Mouse (Mus musculus) cerebellum, adult 2 months (tissue): ENCODE measurements around the gene Thbd. TPM values are rescaled to one million over a fixed set of nuclear protein-coding genes. Genes with fewer than 3 reads are reported as not detected.

Experiments used
- DNase-seq, 2 experiments: peaks; one replicate each; pipeline ENCODE4 v3.0.0; 2021
- H3K27ac ChIP-seq: fragments of 200-500 bp; 2 replicates; pipeline ENCODE4 v1.5.1; 2012; ENCODE audit warnings: low read length, control low read depth, inconsistent platforms; ENCODE audit not compliant: insufficient read depth
- H3K27me3 ChIP-seq: fragments of 200-500 bp; 2 replicates; pipeline ENCODE4 v1.6.1; 2012; ENCODE audit warnings: inconsistent platforms, mild to moderate bottlenecking, low read length, moderate library complexity; ENCODE audit not compliant: control insufficient read depth, insufficient read depth
- H3K4me1 ChIP-seq: fragments of 200-500 bp; 2 replicates; pipeline ENCODE4 v1.6.1; 2011; ENCODE audit warnings: low read length; ENCODE audit not compliant: control insufficient read depth, insufficient read depth
- H3K4me3 ChIP-seq: fragments of 200-500 bp; replicated peaks from 2 replicates; pipeline ENCODE3; 2011; ENCODE audit warnings: mild to moderate bottlenecking, low read depth, low read length, control low read depth; ENCODE audit not compliant: insufficient read depth
- CTCF ChIP-seq: fragments of 200-500 bp; IDR thresholded peaks from 2 replicates; pipeline ENCODE4 v1.5.1; 2011; ENCODE audit warnings: low read depth, mild to moderate bottlenecking, control low read depth, low read length, moderate library complexity, borderline replicate concordance; ENCODE audit not compliant: insufficient read depth
- POLR2A ChIP-seq: fragments of 200-500 bp; IDR thresholded peaks from 2 replicates; pipeline ENCODE4 v1.6.1; 2011; ENCODE audit warnings: low read length, control low read depth, borderline replicate concordance; ENCODE audit not compliant: insufficient read depth
- WGBS: fragments of 180-500 bp; shearing (Covaris S2); methylation state at CpG from one replicate; pipeline ENCODE4 v1.1.7; 2018; 5-methylcytosine and 5-hydroxymethylcytosine counted together
- polyA plus RNA-seq: library from polyadenylated mRNA; depleted of rRNA; stranded (reverse); fragments of >200 nt; gene quantifications from 2 replicates; pipeline ENCODE4 v1.2.3, GENCODE M21; 2012; rRNA removed

Thbd gene
- polyA plus RNA-seq, result 6.3 and 6.5 TPM in 2 replicates

- no peak within 1 kb of the TSS for H3K4me3 ChIP-seq
- WGBS, result 5% methylated on average over 35 of the region's 35 CpGs
- peaks cover 2% of the 10 kb centered on the region; the same call in 1 of the 2 replicates for H3K27me3 ChIP-seq
- no peak for TF ChIP-seq CTCF
- 0 out of 2 replicates have a peak, but pooled peaks have one; percentile 11 for TF ChIP-seq POLR2A
- 0 out of 2 replicates have a peak within 1 kb of the TSS, but pooled peaks have one; percentile 14 for H3K27ac ChIP-seq
- no peaks in the 10 kb centered on the region; the same call in 1 of the 2 replicates for H3K4me1 ChIP-seq
- DNase-seq, result no peak
Observed at GRCm38 (mm10) chr2:148407870-148408760, at the start of gene Thbd. Gene Thbd (minus strand): TSS chr2:148408188.

DNA sequence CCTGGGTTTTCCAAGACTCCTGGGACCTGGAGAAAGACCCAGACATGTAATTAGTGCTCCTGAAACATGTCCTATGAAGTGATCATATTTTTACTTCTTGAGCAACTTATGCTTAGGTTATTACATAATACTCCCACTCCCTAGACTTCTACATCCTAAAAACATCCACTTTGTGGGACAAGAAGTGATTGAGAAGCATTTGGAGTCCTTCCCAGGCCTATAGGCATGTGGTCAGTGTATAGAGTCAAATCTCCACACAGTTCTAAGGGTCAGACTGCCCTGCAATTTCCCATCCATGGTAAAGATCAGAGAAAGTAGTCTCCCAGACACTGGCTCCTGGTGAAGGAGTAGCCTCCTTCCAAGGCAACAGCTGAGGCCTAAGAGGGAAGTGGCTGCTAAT, 47.4 kb upstream of the Thbd start:
- H3K27me3 ChIP-seq, result no peaks in the 10 kb centered on the region
- no peak overlapping the region for H3K27ac ChIP-seq
- no peaks in the 10 kb centered on the region for H3K4me1 ChIP-seq
- DNase-seq, result no peak
- no peak overlapping the region for H3K4me3 ChIP-seq
- TF ChIP-seq CTCF (no peak), POLR2A (no peak)

- no peak overlapping the region for H3K4me3 ChIP-seq
- no peaks in the 10 kb centered on the region for H3K27me3 ChIP-seq
- no peak overlapping the region for H3K27ac ChIP-seq
- TF ChIP-seq CTCF (no peak), POLR2A (no peak)
- no peaks in the 10 kb centered on the region for H3K4me1 ChIP-seq
- WGBS, result 82% methylated on average over 4 of the region's 4 CpGs
- no peak for DNase-seq
Observed at GRCm38 (mm10) chr2:148454014-148454542, 46.1 kb upstream of the Thbd start.

DNA sequence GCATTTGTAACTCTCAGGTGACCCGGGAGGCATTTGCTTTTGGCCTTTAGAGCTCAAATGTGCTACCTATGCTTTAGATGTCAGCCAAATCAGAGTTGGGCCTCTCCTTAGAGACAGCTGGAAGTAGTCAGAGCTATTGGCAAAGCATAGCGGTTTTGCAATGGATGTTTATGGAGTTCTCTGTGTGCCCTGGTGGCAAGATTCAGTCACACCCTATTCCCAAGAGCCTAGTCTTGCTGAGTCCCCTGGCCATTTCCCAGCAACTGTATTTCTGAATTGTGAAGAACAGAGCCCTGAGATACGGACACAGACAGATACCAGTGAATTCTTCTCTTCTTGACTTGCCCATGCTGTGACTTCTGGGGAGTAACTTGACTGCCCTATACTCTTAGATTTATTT, 45.1 kb upstream of the Thbd start:
- H3K27ac ChIP-seq, result no peak overlapping the region
- 76% methylated on average over 3 of the region's 3 CpGs for WGBS
- no peaks in the 10 kb centered on the region for H3K27me3 ChIP-seq
- no peaks in the 10 kb centered on the region for H3K4me1 ChIP-seq
- no peak overlapping the region for H3K4me3 ChIP-seq
- no peak for DNase-seq
- TF ChIP-seq POLR2A (no peak), CTCF (no peak)

- Histone ChIP-seq H3K4me1 (no peaks in the 10 kb centered on the region), H3K27ac (no peak overlapping the region), H3K27me3 (no peaks in the 10 kb centered on the region), H3K4me3 (no peak overlapping the region)
- no peak for DNase-seq
- WGBS, result 77% methylated on average over 5 of the region's 5 CpGs
- no peak for TF ChIP-seq POLR2A
- no peak for TF ChIP-seq CTCF
Observed at GRCm38 (mm10) chr2:148451498-148451897, 43.5 kb upstream of the Thbd start.

DNA sequence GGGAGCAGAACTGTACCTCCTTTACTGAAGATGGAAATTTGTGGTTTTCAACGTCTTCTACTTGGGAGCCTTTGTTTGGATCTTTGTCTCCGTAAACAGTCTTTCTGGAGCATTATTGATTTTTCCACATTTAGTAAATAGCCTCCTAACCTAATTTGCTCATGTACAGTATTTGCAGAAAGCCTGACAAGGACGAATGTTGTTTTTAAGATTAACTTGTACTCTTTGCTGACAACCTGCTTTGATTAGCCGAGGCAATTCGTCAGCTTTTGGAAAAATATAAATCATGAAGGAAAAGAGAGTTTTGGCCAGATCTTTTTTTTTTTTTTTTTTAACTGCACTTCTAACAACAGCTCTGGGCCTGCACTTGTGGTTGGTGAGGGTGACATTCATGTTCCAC, 42.6 kb upstream of the Thbd start:
- H3K4me1 ChIP-seq, result no peaks in the 10 kb centered on the region
- H3K27ac ChIP-seq, result no peak overlapping the region
- WGBS, result 92% methylated on average over 5 of the region's 5 CpGs
- DNase-seq, result no peak
- no peaks in the 10 kb centered on the region for H3K27me3 ChIP-seq
- H3K4me3 ChIP-seq, result no peak overlapping the region
- TF ChIP-seq CTCF, result no peak
- no peak for TF ChIP-seq POLR2A

DNA sequence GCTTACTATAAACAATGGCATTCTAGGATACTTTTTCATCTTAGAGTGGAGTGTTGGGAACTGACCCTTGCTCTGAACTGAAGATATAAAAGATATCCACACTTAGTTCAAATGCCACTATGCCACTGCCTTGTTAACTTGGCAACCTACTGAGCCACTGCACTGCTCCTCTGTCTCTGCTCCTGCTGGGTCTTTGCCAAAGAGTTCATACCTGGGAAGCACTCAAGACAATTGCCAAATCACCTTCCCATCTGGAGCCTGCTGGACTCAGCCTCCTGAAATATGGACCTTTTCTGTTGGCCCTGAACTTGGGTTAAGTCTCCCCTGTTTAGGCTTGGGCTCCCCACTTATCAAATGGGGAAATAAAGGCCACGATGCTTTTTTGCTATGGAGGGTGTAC, 41.7 kb upstream of the Thbd start:
- H3K4me1 ChIP-seq, result no peaks in the 10 kb centered on the region
- no peak overlapping the region for H3K27ac ChIP-seq
- DNase-seq, result no peak
- 88% methylated on average over 1 of the region's 1 CpGs for WGBS
- no peaks in the 10 kb centered on the region for H3K27me3 ChIP-seq
- no peak overlapping the region for H3K4me3 ChIP-seq
- no peak for TF ChIP-seq CTCF
- no peak for TF ChIP-seq POLR2A

- no peaks in the 10 kb centered on the region for H3K27me3 ChIP-seq
- 54% methylated on average over 3 of the region's 3 CpGs for WGBS
- H3K4me3 ChIP-seq, result no peak overlapping the region
- TF ChIP-seq POLR2A (no peak), CTCF (no peak)
- no peak overlapping the region for H3K27ac ChIP-seq
- H3K4me1 ChIP-seq, result no peaks in the 10 kb centered on the region
- no peak for DNase-seq
Observed at GRCm38 (mm10) chr2:148446446-148446845, 38.5 kb upstream of the Thbd start.
